Mouse (Mus musculus): ENCODE results near the gene Hist2h2ab.
"Not testable (repeated sequence)": the region's sequence is repeated elsewhere in the genome, so short reads cannot be mapped to it uniquely, and the experiment has no call there.

Hist2h2ab gene

GRCm38 (mm10) chr3:96237335-96237903 lies 17.8 kb downstream of the Hist2h2ab start:
- DNase-seq (ENCODE audit: low spot score in 2 of 2), result no peak

GRCm38 (mm10) chr3:96237904-96238511 lies 18.3 kb downstream of the Hist2h2ab start:
- DNase-seq (ENCODE audit: low spot score in 2 of 2), result no peak

- not testable (repeated sequence) for DNase-seq (ENCODE audit: low spot score in 2 of 2)
Measured at GRCm38 (mm10) chr3:96238954-96239793, 19.5 kb downstream of the Hist2h2ab start, which contains the start of gene Hist2h3c2. Hist2h3c2 (minus strand) TSS chr3:96239127.

GRCm38 (mm10) chr3:96239949-96240798 lies 20.5 kb downstream of the Hist2h2ab start, which contains the start of gene Hist2h2aa2:
Hist2h2aa2 (minus strand) TSS chr3:96240276.
- peak; percentile 92 to 94 for DNase-seq (ENCODE audit: low spot score in 2 of 2)

- no peak for DNase-seq (ENCODE audit: low spot score in 2 of 2)
Measured at GRCm38 (mm10) chr3:96240799-96241197, 21.1 kb downstream of the Hist2h2ab start.

- DNase-seq (ENCODE audit: low spot score in 2 of 2), result no peak
Measured at GRCm38 (mm10) chr3:96243921-96244572, 24.4 kb downstream of the Hist2h2ab start.

GRCm38 (mm10) chr3:96245003-96245886 lies 25.6 kb downstream of the Hist2h2ab start, which contains the start of gene Hist2h2aa1:
Hist2h2aa1 (plus strand) TSS chr3:96245497.
- DNase-seq (ENCODE audit: low spot score in 2 of 2), result peak; percentile 84 to 85

GRCm38 (mm10) chr3:96246018-96246417 lies 26.4 kb downstream of the Hist2h2ab start:
- DNase-seq (ENCODE audit: low spot score in 2 of 2), result not testable (repeated sequence)

GRCm38 (mm10) chr3:96246427-96246856 lies 26.8 kb downstream of the Hist2h2ab start, which contains the start of gene Hist2h3c1:
Hist2h3c1 (plus strand) TSS chr3:96246685.
- not testable (repeated sequence) for DNase-seq (ENCODE audit: low spot score in 2 of 2)

GRCm38 (mm10) chr3:96247356-96248140 lies 27.9 kb downstream of the Hist2h2ab start:
- no peak for DNase-seq (ENCODE audit: low spot score in 2 of 2)

- no peak for DNase-seq (ENCODE audit: low spot score in 2 of 2)
Measured at GRCm38 (mm10) chr3:96248141-96249033, 28.7 kb downstream of the Hist2h2ab start.

GRCm38 (mm10) chr3:96249034-96249345 lies 29.3 kb downstream of the Hist2h2ab start:
- no peak for DNase-seq (ENCODE audit: low spot score in 2 of 2)

GRCm38 (mm10) chr3:96250890-96251289 lies 31.2 kb downstream of the Hist2h2ab start:
- no peak for DNase-seq (ENCODE audit: low spot score in 2 of 2)

- no peak for DNase-seq (ENCODE audit: low spot score in 2 of 2)
Measured at GRCm38 (mm10) chr3:96251787-96252186, 32.1 kb downstream of the Hist2h2ab start.

- DNase-seq (ENCODE audit: low spot score in 2 of 2), result no peak
Measured at GRCm38 (mm10) chr3:96254683-96255355, 35.2 kb downstream of the Hist2h2ab start.

- DNase-seq (ENCODE audit: low spot score in 2 of 2), result no peak
Measured at GRCm38 (mm10) chr3:96255926-96256593, 36.4 kb downstream of the Hist2h2ab start.

- DNase-seq (ENCODE audit: low spot score in 2 of 2), result no peak
Measured at GRCm38 (mm10) chr3:96257190-96257589, 37.5 kb downstream of the Hist2h2ab start.

Measured in right cerebral cortex, postnatal 36 days (tissue).